Mouse (Mus musculus): ENCODE results near the gene B4galt5. TPM values are rescaled to one million over a fixed set of nuclear protein-coding genes. Genes with fewer than 3 reads are reported as not detected.

B4galt5 gene
- polyA plus RNA-seq, 1 experiment, result 37.5 TPM

Other genes with a start within 250 kb of the B4galt5 start
- gene Kcnb1, start 159.0 kb downstream of the B4galt5 start, polyA plus RNA-seq (2012; rRNA removed), result 2.5 and 3.5 TPM in 2 replicates
- 7.3 and 8.6 TPM in 2 replicates for gene Ptgis, start 108.6 kb downstream of the B4galt5 start, polyA plus RNA-seq (2012; rRNA removed)
- gene Slc9a8, start 72.5 kb upstream of the B4galt5 start, polyA plus RNA-seq (2012; rRNA removed), result 31.9 and 45.7 TPM in 2 replicates
- gene Rnf114, start 143.5 kb upstream of the B4galt5 start, polyA plus RNA-seq (2012; rRNA removed), result 119 and 142 TPM in 2 replicates
- 41.8 and 67.7 TPM in 2 replicates for gene Spata2, start 143.7 kb upstream of the B4galt5 start, polyA plus RNA-seq (2012; rRNA removed)
- 7.2 and 8.3 TPM in 2 replicates for gene Snai1, start 189.0 kb upstream of the B4galt5 start, polyA plus RNA-seq (2012; rRNA removed)